Mouse (Mus musculus) T-helper 2 cell (primary cell): Measurements from ENCODE around the gene Olfr109.

Source experiments
- in situ Hi-C: fragments of 300-600 bp; cut with MboI, MseI; formaldehyde crosslinking; loops from one replicate; pipeline ENCODE4 v1.15.1; 2025; ENCODE audit warnings: high pct_unique_total_duplicates

Gene Olfr109

DNA sequence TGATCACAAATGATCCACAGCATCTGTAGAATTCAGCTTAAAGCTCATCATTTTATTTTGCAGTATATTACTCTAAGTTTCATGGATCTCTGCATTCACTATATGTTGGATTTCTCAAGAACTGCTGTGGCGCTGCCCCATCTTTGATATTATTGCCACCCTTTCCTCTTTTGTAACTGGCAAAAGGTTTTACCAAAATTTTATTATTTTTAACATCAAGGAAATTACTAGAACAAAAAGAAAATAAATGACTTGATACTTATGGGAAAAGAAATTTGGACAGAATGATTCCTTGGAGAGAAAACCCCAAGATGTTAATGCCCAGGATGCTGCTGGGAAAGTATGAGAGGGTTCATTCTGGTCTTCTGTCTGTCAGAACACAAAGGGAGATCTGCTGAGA, at the start of gene Olfr109:
Olfr109 (plus strand) TSS at position 301 of the 400 bp plus-strand sequence.
- in situ Hi-C loops, result loop anchor here (5.0 kb wide), 1 partner anchor 51 kb away; no protein-coding TSS in a partner anchor

DNA sequence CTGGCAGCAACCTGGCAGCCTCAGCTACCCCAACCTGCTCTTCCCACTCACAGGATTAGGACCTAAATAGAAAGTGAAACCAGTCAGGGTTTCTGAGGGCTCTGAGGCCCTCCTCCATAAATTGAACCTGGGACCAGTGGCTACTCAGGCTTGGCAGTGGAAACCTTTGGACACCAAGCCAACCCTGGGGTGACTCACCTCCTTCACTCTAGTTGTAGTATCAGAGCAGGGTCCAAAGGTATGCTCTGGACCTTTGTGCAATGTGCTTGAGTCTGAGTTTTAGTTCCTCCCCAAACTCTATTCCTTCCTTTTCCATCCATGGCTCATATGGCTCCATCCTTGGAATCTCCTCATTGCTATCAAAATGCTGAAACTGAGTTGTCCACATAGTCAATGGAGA, 45.3 kb upstream of the Olfr109 start:
- in situ Hi-C loops, result no loop called here

DNA sequence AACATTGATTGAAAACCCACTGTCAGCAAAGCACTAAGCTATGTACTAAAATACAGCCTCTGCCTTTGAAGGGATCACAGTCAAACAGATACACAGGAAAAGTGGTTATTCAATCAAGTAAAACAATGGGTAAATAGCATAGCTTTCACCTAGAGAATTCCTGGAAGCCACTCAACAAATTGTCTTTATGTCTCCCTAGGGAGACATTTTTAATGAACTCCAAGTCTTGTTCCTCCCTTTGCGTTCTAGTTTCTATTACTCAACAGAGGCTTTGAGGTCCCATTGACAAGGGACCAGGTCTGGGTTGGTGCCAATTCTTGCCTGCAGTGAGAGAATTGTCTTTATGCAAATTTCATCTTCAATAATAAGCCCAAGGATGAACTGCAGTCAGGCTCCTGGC, 13.5 kb upstream of the Olfr109 start, which contains the start of gene Olfr108:
Olfr108 (plus strand) TSS at position 301 of the 400 bp plus-strand sequence.
- in situ Hi-C loops, result no loop called here

DNA sequence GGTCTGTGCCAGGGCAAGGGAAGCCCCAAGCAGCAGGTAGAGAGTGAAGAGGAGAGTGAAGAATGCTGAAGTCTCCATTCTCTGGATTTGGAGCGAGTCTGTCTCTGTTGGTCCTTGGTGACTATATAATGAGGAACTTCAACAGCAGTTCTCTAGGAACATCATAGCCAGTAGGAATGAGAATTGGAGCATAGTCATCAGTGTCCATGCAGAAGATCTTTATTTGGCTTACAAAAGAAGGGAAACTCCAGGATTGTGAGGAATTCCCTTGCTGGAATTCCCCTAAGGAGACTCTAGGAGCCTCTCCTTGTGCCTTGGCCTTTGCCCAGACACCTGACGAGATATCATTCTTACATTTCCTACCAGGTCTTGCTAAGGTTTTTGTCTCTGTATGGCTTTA, 24.7 kb downstream of the Olfr109 start, which contains the start of gene H2-M2:
H2-M2 (minus strand) TSS at position 101 of the 400 bp plus-strand sequence.
- in situ Hi-C loops, result no loop called here

DNA sequence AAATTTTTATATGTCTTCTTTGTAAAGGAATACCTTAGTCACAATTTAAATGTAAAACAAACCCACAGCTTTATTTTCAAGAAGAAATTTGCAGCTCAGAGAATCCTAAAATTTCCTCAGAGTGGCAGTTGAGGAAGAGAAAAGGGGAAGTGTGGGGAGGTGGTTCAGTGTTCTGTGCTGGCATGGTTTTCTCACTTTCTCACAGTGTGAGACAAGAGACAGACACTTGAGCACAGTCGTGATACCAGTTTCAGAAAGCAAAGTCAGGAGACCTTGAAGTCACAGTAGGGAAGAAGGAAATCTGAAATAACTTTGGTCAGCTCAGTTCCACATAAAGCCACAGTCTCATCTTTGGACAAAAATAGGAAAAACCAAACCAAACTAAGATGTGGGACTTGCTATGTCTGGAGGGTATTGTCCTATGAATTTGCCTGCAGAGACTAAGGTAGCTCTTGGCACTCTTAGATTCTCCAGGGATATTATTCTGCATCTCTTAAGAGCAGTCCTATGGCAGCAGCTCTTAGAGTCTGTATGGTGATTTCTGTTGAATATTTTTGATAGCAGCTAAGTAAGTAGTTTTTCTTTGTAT, 33.3 kb downstream of the Olfr109 start, which contains the start of gene Olfr110:
Olfr110 (plus strand) TSS at position 539 of the 589 bp plus-strand sequence.
- in situ Hi-C loops, result no loop called here

DNA sequence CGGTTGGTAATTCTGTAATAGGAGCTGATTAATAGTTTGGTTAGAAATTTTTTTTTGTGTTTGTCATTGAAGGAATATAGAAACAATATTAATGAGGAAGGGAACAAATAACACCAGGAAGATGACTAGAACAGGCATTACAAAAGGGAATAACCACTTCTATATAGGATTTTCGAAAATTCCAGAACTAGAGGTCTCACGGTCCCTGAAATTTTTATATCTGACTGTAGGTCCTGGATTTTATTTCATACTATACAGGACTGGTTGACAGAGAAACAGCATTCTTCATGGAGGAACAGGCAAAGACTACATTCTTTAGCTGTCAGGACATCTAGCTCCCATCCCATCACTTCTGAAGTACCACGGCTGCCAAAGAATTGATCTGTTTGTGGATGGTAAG, 49.0 kb downstream of the Olfr109 start, which contains the start of gene Olfr111:
Olfr111 (plus strand) TSS at position 301 of the 400 bp plus-strand sequence.
- in situ Hi-C loops, result loop anchor here (25.0 kb wide), 1 partner anchor 1105 kb away; no protein-coding TSS in a partner anchor
